In genomic region chr11:65126566-65126965, GRCm38 (mm10) we compare ENCODE assay signal across 9 mouse cellular contexts. TPM values are rescaled to one million over a fixed set of nuclear protein-coding genes. Genes with fewer than 3 reads are reported as not detected.
DNase-seq lines count a peak whose midpoint lies in the region; ATAC-seq lines count a peak whose summit lies in the region.
"Had no signal": no experiment of that assay in that cellular context is flagged by ENCODE, and none has a peak within 500 bp of the region (broad histone marks: within the 10 kb centered on the region; RNA-seq: fewer than 3 reads in every experiment).

No protein-coding gene starts in this region.

- no peak overlapping the region for H3K4me2 ChIP-seq in hindbrain, embryonic 11.5 days (replicated peaks; ENCODE audit: low read depth, low read length)
- H3K4me2 ChIP-seq in embryonic facial prominence, embryonic 11.5 days (ENCODE audit: low read depth, low read length), result no peak overlapping the region
- no peak overlapping the region for H3K4me2 ChIP-seq in neural tube, embryonic 15.5 days

- H3K36me3 ChIP-seq in hindbrain, embryonic 10.5 days, result no peaks in the 10 kb centered on the region
- no peaks in the 10 kb centered on the region for H3K36me3 ChIP-seq in hindbrain, embryonic 11.5 days (ENCODE audit: control insufficient read depth, insufficient read depth, low read length)
- no peaks in the 10 kb centered on the region for H3K36me3 ChIP-seq in embryonic facial prominence, embryonic 11.5 days (replicated peaks; ENCODE audit: control insufficient read depth, insufficient read depth, low read depth, low read length)
- H3K36me3 ChIP-seq in neural tube, embryonic 15.5 days, result no peaks in the 10 kb centered on the region

- peaks cover 31% of the 10 kb centered on the region for H3K4me1 ChIP-seq in hindbrain, embryonic 10.5 days (replicated peaks)
- H3K4me1 ChIP-seq in hindbrain, embryonic 11.5 days (replicated peaks; ENCODE audit: control insufficient read depth, insufficient read depth, low read length), result no peaks in the 10 kb centered on the region; the same call in 1 of the 2 replicates
- H3K4me1 ChIP-seq in embryonic facial prominence, embryonic 11.5 days (ENCODE audit: control insufficient read depth, insufficient read depth, low read length), result no peaks in the 10 kb centered on the region
- peaks cover 28% of the 10 kb centered on the region; the same call in 1 of the 2 replicates for H3K4me1 ChIP-seq in neural tube, embryonic 15.5 days

- H3K27me3 ChIP-seq in hindbrain, embryonic 10.5 days (ENCODE audit: insufficient read depth, poor library complexity, severe bottlenecking), result no peaks in the 10 kb centered on the region
- H3K27me3 ChIP-seq in hindbrain, embryonic 11.5 days (ENCODE audit: control insufficient read depth, insufficient read depth, low read length), result no peaks in the 10 kb centered on the region
- no peaks in the 10 kb centered on the region for H3K27me3 ChIP-seq in embryonic facial prominence, embryonic 11.5 days (ENCODE audit: control insufficient read depth, insufficient read depth, low read length)
- no peaks in the 10 kb centered on the region for H3K27me3 ChIP-seq in neural tube, embryonic 15.5 days (replicated peaks)

- 63% methylated on average over 9 of the region's 9 CpGs for WGBS in hindbrain, embryonic 10.5 days
- WGBS in hindbrain, embryonic 11.5 days, result 67% methylated on average over 9 of the region's 9 CpGs
- WGBS in embryonic facial prominence, embryonic 11.5 days, result 64% methylated on average over 9 of the region's 9 CpGs
- 70% methylated on average over 9 of the region's 9 CpGs for WGBS in neural tube, embryonic 15.5 days

- ATAC-seq in hindbrain, embryonic 11.5 days (ENCODE audit: low FRiP score), result no peak
- ATAC-seq in embryonic facial prominence, embryonic 11.5 days (replicated peaks; ENCODE audit: insufficient number of reproducible peaks, low FRiP score, low TSS enrichment, low read depth), result 0 out of 2 replicates have a peak, but pooled peaks have one; percentile 29
- no peak for ATAC-seq in neural tube, embryonic 15.5 days (ENCODE audit: low FRiP score)

- H3K27ac ChIP-seq in hindbrain, embryonic 10.5 days, result peak overlapping the region; percentile 75
- H3K27ac ChIP-seq in hindbrain, embryonic 11.5 days (ENCODE audit: low read depth, low read length), result no peak overlapping the region
- no peak overlapping the region for H3K27ac ChIP-seq in embryonic facial prominence, embryonic 11.5 days (replicated peaks; ENCODE audit: low read depth, low read length)
- H3K27ac ChIP-seq in neural tube, embryonic 15.5 days (replicated peaks), result 0 out of 2 replicates have a peak overlapping the region, but pooled peaks have one; percentile 41
- H3K27ac ChIP-seq: macrophage had no signal

- H3K9ac ChIP-seq in hindbrain, embryonic 11.5 days (ENCODE audit: low read depth, low read length), result no peak overlapping the region
- no peak overlapping the region for H3K9ac ChIP-seq in embryonic facial prominence, embryonic 11.5 days (replicated peaks; ENCODE audit: low read length)
- H3K9ac ChIP-seq in neural tube, embryonic 15.5 days (replicated peaks), result no peak overlapping the region

- DNase-seq in hindbrain, embryonic 10.5 days (ENCODE audit: low spot score), result no peak
- DNase-seq in hindbrain, embryonic 11.5 days (ENCODE audit: low spot score), result no peak
- no peak for DNase-seq in embryonic facial prominence, embryonic 11.5 days (ENCODE audit: low spot score)
- DNase-seq in kidney, postnatal 14 days, result peak; percentile 70
- DNase-seq in adrenal gland, adult 2 months, result no peak
- no peak for DNase-seq in yolk sac, embryonic 10.5 days (ENCODE audit: low spot score)

- no peak overlapping the region for H3K4me3 ChIP-seq in hindbrain, embryonic 10.5 days
- no peak overlapping the region for H3K4me3 ChIP-seq in hindbrain, embryonic 11.5 days (ENCODE audit: low read depth, low read length)
- no peak overlapping the region for H3K4me3 ChIP-seq in embryonic facial prominence, embryonic 11.5 days (ENCODE audit: low read depth, low read length)
- H3K4me3 ChIP-seq in neural tube, embryonic 15.5 days (replicated peaks), result no peak overlapping the region

- no peaks in the 10 kb centered on the region for H3K9me3 ChIP-seq in hindbrain, embryonic 10.5 days
- H3K9me3 ChIP-seq in hindbrain, embryonic 11.5 days (ENCODE audit: control insufficient read depth, low read length), result no peaks in the 10 kb centered on the region
- H3K9me3 ChIP-seq in embryonic facial prominence, embryonic 11.5 days (replicated peaks; ENCODE audit: control insufficient read depth, low read length), result no peaks in the 10 kb centered on the region
- H3K9me3 ChIP-seq in neural tube, embryonic 15.5 days (replicated peaks), result no peaks in the 10 kb centered on the region

RNA-seq across cellular contexts. Expression of gene 1700086D15Rik, which starts 33.1 kb away (rescaled TPM):
- not detected in 2 replicates for polyA plus RNA-seq in hindbrain, embryonic 10.5 days (2016; fragmentation: Nextera tagmentation; extraction: Ambion mirVana)
- polyA plus RNA-seq in hindbrain, embryonic 11.5 days (2014; fragmentation: Nextera tagmentation; extraction: Ambion mirVana), result 0.18 TPM in 1 of 2 replicates, not detected in the other
- not detected in 2 replicates for polyA plus RNA-seq in embryonic facial prominence, embryonic 11.5 days (2014; fragmentation: Nextera tagmentation; extraction: Ambion mirVana)
- 0.14 and 0.22 TPM in 2 replicates for polyA plus RNA-seq in neural tube, embryonic 15.5 days (2015; fragmentation: Nextera tagmentation; extraction: Ambion mirVana)
- not detected for total RNA-seq in adrenal gland, adult 2 months (2021)
- polyA plus RNA-seq in adrenal gland, adult 2 months (2012; rRNA removed), result not detected in 2 replicates
- polyA plus RNA-seq: macrophage; stomach, embryonic 14.5 days had no signal

RNA-seq across cellular contexts. Expression of gene Arhgap44, which starts 36.2 kb away (rescaled TPM):
- polyA plus RNA-seq in hindbrain, embryonic 10.5 days (2016; fragmentation: Nextera tagmentation; extraction: Ambion mirVana), result 4.5 and 4.8 TPM in 2 replicates
- polyA plus RNA-seq in hindbrain, embryonic 11.5 days (2014; fragmentation: Nextera tagmentation; extraction: Ambion mirVana), result 4.4 and 4.9 TPM in 2 replicates
- polyA plus RNA-seq in embryonic facial prominence, embryonic 11.5 days (2014; fragmentation: Nextera tagmentation; extraction: Ambion mirVana), result 3.3 and 4.2 TPM in 2 replicates
- polyA plus RNA-seq in neural tube, embryonic 15.5 days (2015; fragmentation: Nextera tagmentation; extraction: Ambion mirVana), result 18.7 TPM in 2 replicates
- total RNA-seq in adrenal gland, adult 2 months (2021), result 10 to 100 TPM in 1 of 2 experiments, 1 to 10 TPM in 1; 6.8 to 15.5 TPM
- polyA plus RNA-seq in adrenal gland, adult 2 months (2012; rRNA removed), result 4.8 and 5.0 TPM in 2 replicates
- polyA plus RNA-seq: macrophage had no signal

Comparison
In these comparisons a context has a peak if more than half of its experiments do, and no peak if none do; other contexts are left out.
1. H3K27ac ChIP-seq: peak in hindbrain, embryonic 10.5 days (single experiment) and neural tube, embryonic 15.5 days (single experiment); none in hindbrain, embryonic 11.5 days (single experiment) and embryonic facial prominence, embryonic 11.5 days (single experiment).